Mouse (Mus musculus) heart, postnatal 0 days (tissue): ENCODE measurements around the gene Ccdc130.

Experiments
- CTCF ChIP-seq: IDR thresholded peaks from 2 replicates; pipeline ENCODE4 v1.5.1; 2016; ENCODE audit warnings: antibody characterized with exemption, control low read depth, low read depth
- EP300 ChIP-seq: IDR thresholded peaks from 2 replicates; pipeline ENCODE4 v1.6.1; 2016; ENCODE audit warnings: antibody characterized with exemption, low read depth

GRCm38 (mm10) chr8:84220105-84220504 lies 50.1 kb downstream of the Ccdc130 start:
- TF ChIP-seq CTCF (no peak), EP300 (no peak)
